In the genomic region with DNA sequence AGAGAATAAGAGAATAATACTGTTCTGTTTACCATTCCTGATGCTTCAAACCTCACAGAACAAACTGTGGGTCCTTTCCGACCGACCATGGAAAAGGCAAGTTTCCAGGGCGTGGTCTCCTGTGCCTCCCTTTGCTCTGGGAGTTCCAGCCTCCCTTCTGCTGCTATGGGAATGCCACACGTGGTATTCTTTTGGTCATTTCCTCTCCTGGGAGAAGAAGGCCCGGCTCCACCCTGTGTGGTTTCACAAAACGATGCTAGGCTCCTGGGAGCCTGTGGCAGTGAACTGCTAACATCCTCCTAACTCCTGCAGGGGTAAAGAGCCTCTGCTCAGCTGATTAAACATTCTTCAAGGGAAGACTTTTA, we compare ENCODE assay signal across 8 mouse cellular contexts.
A peak's percentile ranks its signal among the peaks of the same experiment; 100 is the strongest.
DNase-seq lines count a peak whose midpoint lies in the region; ATAC-seq and TF ChIP-seq lines count a peak whose summit lies in the region.

No protein-coding gene starts in this region.

- H3K9ac ChIP-seq in midbrain, embryonic 11.5 days (ENCODE audit: low read length): no peak overlapping the region
- no peak overlapping the region for H3K9ac ChIP-seq in kidney, postnatal 0 days (ENCODE audit: low read depth, low read length)
- H3K9ac ChIP-seq in stomach, postnatal 0 days (ENCODE audit: low read length): no peak overlapping the region

- 0 out of 2 replicates have a peak overlapping the region, but pooled peaks have one; percentile 1 for H3K27ac ChIP-seq in midbrain, embryonic 10.5 days (replicated peaks)
- H3K27ac ChIP-seq in midbrain, embryonic 11.5 days (ENCODE audit: low read depth, low read length): no peak overlapping the region
- peak overlapping the region; percentile 57 for H3K27ac ChIP-seq in kidney, postnatal 0 days
- H3K27ac ChIP-seq in stomach, postnatal 0 days (replicated peaks): 0 out of 2 replicates have a peak overlapping the region, but pooled peaks have one; percentile 4

- no peaks in the 10 kb centered on the region for H3K36me3 ChIP-seq in midbrain, embryonic 10.5 days
- no peaks in the 10 kb centered on the region for H3K36me3 ChIP-seq in midbrain, embryonic 11.5 days (ENCODE audit: control insufficient read depth, insufficient read depth, low read length)
- no peaks in the 10 kb centered on the region for H3K36me3 ChIP-seq in kidney, postnatal 0 days (ENCODE audit: insufficient read depth, low read length)
- H3K36me3 ChIP-seq in stomach, postnatal 0 days (ENCODE audit: control insufficient read depth, insufficient read depth, low read length): no peaks in the 10 kb centered on the region

- no peak overlapping the region for H3K4me3 ChIP-seq in midbrain, embryonic 10.5 days
- no peak overlapping the region for H3K4me3 ChIP-seq in midbrain, embryonic 11.5 days (ENCODE audit: low read depth, low read length)
- H3K4me3 ChIP-seq in kidney, postnatal 0 days (replicated peaks; ENCODE audit: low read depth, low read length): no peak overlapping the region
- H3K4me3 ChIP-seq in stomach, postnatal 0 days (ENCODE audit: low read depth, low read length): no peak overlapping the region

- H3K9me3 ChIP-seq in midbrain, embryonic 10.5 days (replicated peaks): no peaks in the 10 kb centered on the region
- H3K9me3 ChIP-seq in midbrain, embryonic 11.5 days (ENCODE audit: control insufficient read depth, low read length): no peaks in the 10 kb centered on the region
- H3K9me3 ChIP-seq in kidney, postnatal 0 days (replicated peaks; ENCODE audit: low read length): no peaks in the 10 kb centered on the region
- no peaks in the 10 kb centered on the region for H3K9me3 ChIP-seq in stomach, postnatal 0 days (ENCODE audit: control insufficient read depth, low read length)

- peaks cover 20% of the 10 kb centered on the region for H3K4me1 ChIP-seq in midbrain, embryonic 10.5 days
- no peaks in the 10 kb centered on the region for H3K4me1 ChIP-seq in midbrain, embryonic 11.5 days (ENCODE audit: control insufficient read depth, insufficient read depth, low read length)
- 0 out of 2 replicates have a peak, but pooled peaks cover 9% of the 10 kb centered on the region for H3K4me1 ChIP-seq in kidney, postnatal 0 days (replicated peaks; ENCODE audit: insufficient read depth, low read length)
- H3K4me1 ChIP-seq in stomach, postnatal 0 days (replicated peaks; ENCODE audit: control insufficient read depth, insufficient read depth): no peaks in the 10 kb centered on the region; the same call in 1 of the 2 replicates

- TF ChIP-seq EP300 in stomach, postnatal 0 days (optimal IDR thresholded peaks at IDR 0.05): no peak

- TF ChIP-seq CTCF in kidney, postnatal 0 days (IDR thresholded peaks at IDR 0.05; ENCODE audit: low read depth): no peak
- no peak for TF ChIP-seq CTCF in stomach, postnatal 0 days (IDR thresholded peaks at IDR 0.05; ENCODE audit: low read depth)

- no peak for ATAC-seq in midbrain, embryonic 11.5 days (ENCODE audit: low FRiP score)
- no peak for ATAC-seq in kidney, postnatal 0 days (replicated peaks; ENCODE audit: low FRiP score, low read depth)
- ATAC-seq in stomach, postnatal 0 days (ENCODE audit: low FRiP score, low TSS enrichment): peak; percentile 67

- DNase-seq in midbrain, embryonic 10.5 days (ENCODE audit: low spot score): no peak
- no peak for DNase-seq in midbrain, embryonic 11.5 days (ENCODE audit: low spot score, missing footprints)
- DNase-seq in heart, adult 9 months (ENCODE audit: low spot score in 2 of 2): peak; percentile 82 to 92
- DNase-seq in kidney, postnatal 0 days (ENCODE audit: low spot score): no peak
- DNase-seq in stomach, postnatal 0 days (ENCODE audit: low spot score): no peak
- no peak for DNase-seq in cerebellum, adult 8-10 months
- DNase-seq in left cerebral cortex, postnatal 4 days: no peak
- no peak for DNase-seq in right cerebral cortex, postnatal 36 days (ENCODE audit: low spot score in 2 of 2)

- 27% methylated on average over 6 of the region's 6 CpGs for WGBS in midbrain, embryonic 10.5 days
- WGBS in midbrain, embryonic 11.5 days: 21% methylated on average over 6 of the region's 6 CpGs
- 10% methylated on average over 6 of the region's 6 CpGs for WGBS in kidney, postnatal 0 days
- 11% methylated on average over 6 of the region's 6 CpGs for WGBS in stomach, postnatal 0 days

- H3K27me3 ChIP-seq in midbrain, embryonic 10.5 days (ENCODE audit: low read depth, poor library complexity, severe bottlenecking): no peaks in the 10 kb centered on the region
- H3K27me3 ChIP-seq in midbrain, embryonic 11.5 days (ENCODE audit: control insufficient read depth, insufficient read depth, low read length): no peaks in the 10 kb centered on the region
- H3K27me3 ChIP-seq in kidney, postnatal 0 days (ENCODE audit: insufficient read depth, low read length): no peaks in the 10 kb centered on the region
- H3K27me3 ChIP-seq in stomach, postnatal 0 days (ENCODE audit: control insufficient read depth, insufficient read depth, low read length): no peaks in the 10 kb centered on the region

- H3K4me2 ChIP-seq in midbrain, embryonic 11.5 days: no peak overlapping the region
- no peak overlapping the region for H3K4me2 ChIP-seq in kidney, postnatal 0 days (ENCODE audit: low read length)
- no peak overlapping the region for H3K4me2 ChIP-seq in stomach, postnatal 0 days (replicated peaks; ENCODE audit: low read depth)

- intact Hi-C loops in left cerebral cortex, postnatal 4 days (cut with DNase I): no loop called here

Comparison
In these comparisons a context has a peak if more than half of its experiments do, and no peak if none do; other contexts are left out.
1. DNase-seq: peak in heart, adult 9 months (2 of 2); none in midbrain, embryonic 10.5 days (single experiment), midbrain, embryonic 11.5 days (single experiment), kidney, postnatal 0 days (single experiment), stomach, postnatal 0 days (single experiment), cerebellum, adult 8-10 months (single experiment), left cerebral cortex, postnatal 4 days (single experiment) and right cerebral cortex, postnatal 36 days (0 of 2).